Mouse (Mus musculus): ENCODE measurements at regions not wholly inside any gene's neighbourhood (a gene's known extent, or its start where the extent isn't known, plus 50 kb on each side); places are given as distances from the start of the nearest gene placed in this dataset.

GRCm38 (mm10) chr7:137557439-137557838 is 120.0 kb downstream of the Glrx3 start:
- no peak for TF ChIP-seq CTCF (IDR thresholded peaks at IDR 0.05; ENCODE audit: borderline replicate concordance, extremely low read depth, insufficient read depth, insufficient read length)
- TF ChIP-seq POLR2A (IDR thresholded peaks at IDR 0.05; ENCODE audit: borderline replicate concordance, extremely low read depth, insufficient read depth, insufficient read length, poor library complexity, severe bottlenecking): no peak

Measured in brain, embryonic 14.5 days (tissue).